Mouse (Mus musculus): ENCODE measurements around the gene Scube3. TPM values are rescaled to one million over a fixed set of nuclear protein-coding genes. Genes with fewer than 3 reads are reported as not detected.
A peak's percentile ranks its signal among the peaks of the same experiment; 100 is the strongest.

Gene Scube3
- polyA plus RNA-seq (2015; fragmentation: Nextera tagmentation; extraction: Ambion mirVana) = 0.18 and 0.25 TPM in 2 replicates

DNA sequence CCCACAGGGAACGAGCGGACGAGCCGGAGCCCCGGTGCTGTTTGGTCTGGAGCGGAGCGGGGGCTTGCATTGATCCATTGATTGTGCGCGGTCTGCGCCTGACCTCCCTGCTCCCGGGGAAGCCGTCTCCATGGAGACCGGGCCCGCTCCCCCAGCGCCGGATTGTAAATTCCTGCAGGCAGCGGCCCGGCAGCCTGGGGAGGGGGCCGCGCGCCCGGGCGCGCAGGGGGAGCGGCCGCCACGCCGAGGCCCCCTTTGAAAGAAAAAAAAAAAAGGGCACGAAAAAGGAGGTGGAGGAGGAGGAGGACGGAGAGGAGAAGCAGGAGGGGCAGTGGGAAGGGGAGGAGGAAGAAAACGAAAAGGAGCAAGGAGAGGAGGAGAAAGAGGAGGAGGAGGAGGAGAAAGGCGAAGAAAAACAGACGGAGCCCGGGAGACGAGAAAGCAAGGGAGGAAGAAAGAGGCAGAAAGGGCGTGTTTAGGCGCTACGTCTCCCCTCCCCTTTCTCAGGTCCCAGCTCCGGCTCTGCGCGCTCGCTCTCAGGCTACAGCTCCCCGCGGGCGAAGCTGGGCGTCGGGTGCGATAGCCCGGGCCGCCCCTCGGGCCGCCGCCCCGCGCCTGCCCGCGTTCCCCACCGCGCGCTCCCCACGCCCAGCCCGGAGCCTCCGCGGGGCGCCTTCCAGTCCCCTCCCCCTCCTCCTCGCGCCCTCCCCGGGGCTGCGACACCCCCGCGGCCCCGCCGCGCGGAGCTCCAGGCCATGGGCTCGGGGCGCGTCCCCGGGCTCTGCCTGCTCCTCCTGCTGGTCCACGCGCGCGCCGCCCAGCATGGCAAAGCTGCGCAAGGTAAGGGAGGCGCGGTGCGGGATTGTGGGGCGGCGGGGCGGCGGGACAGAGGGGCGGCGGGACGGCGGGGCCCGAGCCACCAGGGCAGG, at the start of gene Scube3:
Gene Scube3 (plus strand): TSS at position 371 of the 929 bp plus-strand sequence.
- Histone ChIP-seq H3K36me3 (replicated peaks) (no peaks in the 10 kb centered on the region), H3K27ac (replicated peaks) (no peak within 1 kb of the TSS), H3K9me3 (replicated peaks) (no peaks in the 10 kb centered on the region), H3K9ac (no peak within 1 kb of the TSS), H3K4me1 (replicated peaks) (peaks cover 24% of the 10 kb centered on the region), H3K4me3 (replicated peaks) (peak within 1 kb of the TSS; percentile 45), H3K27me3 (peaks cover 92% of the 10 kb centered on the region), H3K4me2 (peak within 1 kb of the TSS; percentile 76)
- no peak; the same call in 1 of the 2 replicates for ATAC-seq (ENCODE audit: insufficient read depth)
- under 1% methylated on average over 86 of the region's 97 CpGs for WGBS (ENCODE audit: insufficient replicate concordance)

GRCm38 (mm10) chr17:28092297-28092696, 49.6 kb upstream of the Scube3 start:
- H3K4me3 ChIP-seq (replicated peaks) = no peak overlapping the region
- H3K9me3 ChIP-seq (replicated peaks) = no peaks in the 10 kb centered on the region
- no peak for ATAC-seq (ENCODE audit: insufficient read depth)
- H3K27me3 ChIP-seq = no peaks in the 10 kb centered on the region
- H3K9ac ChIP-seq = no peak overlapping the region
- H3K4me1 ChIP-seq (replicated peaks) = no peaks in the 10 kb centered on the region
- H3K27ac ChIP-seq (replicated peaks) = no peak overlapping the region
- WGBS (ENCODE audit: insufficient replicate concordance) = 78% methylated on average over 2 of the region's 2 CpGs
- H3K36me3 ChIP-seq (replicated peaks) = no peaks in the 10 kb centered on the region
- H3K4me2 ChIP-seq = no peak overlapping the region

DNA sequence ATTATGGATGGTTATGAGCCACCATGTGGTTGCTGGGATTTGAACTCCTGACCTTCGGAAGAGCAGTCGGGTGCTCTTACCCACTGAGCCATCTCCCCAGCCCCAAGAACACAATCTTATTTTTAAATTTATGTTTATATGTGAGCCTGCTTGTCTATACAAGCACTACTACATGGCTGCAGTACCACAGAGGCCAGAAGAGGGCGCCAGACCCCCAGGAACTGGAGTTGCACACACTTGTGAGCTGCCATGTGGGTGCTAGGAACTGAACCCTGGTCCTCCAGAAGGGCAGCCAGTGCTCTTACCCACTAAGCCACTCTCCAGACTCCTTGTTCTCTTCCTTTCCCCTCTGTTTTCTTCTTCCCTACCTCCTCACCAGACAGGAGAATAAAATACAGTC, 48.1 kb upstream of the Scube3 start:
- Histone ChIP-seq H3K9ac (no peak overlapping the region), H3K4me1 (replicated peaks) (no peaks in the 10 kb centered on the region), H3K9me3 (replicated peaks) (no peaks in the 10 kb centered on the region), H3K27me3 (peaks cover 5% of the 10 kb centered on the region; the same call in 1 of the 2 replicates), H3K4me2 (no peak overlapping the region), H3K36me3 (replicated peaks) (no peaks in the 10 kb centered on the region), H3K4me3 (replicated peaks) (no peak overlapping the region), H3K27ac (replicated peaks) (no peak overlapping the region)
- WGBS (ENCODE audit: insufficient replicate concordance) = 67% methylated on average over 3 of the region's 3 CpGs
- ATAC-seq (ENCODE audit: insufficient read depth) = no peak

DNA sequence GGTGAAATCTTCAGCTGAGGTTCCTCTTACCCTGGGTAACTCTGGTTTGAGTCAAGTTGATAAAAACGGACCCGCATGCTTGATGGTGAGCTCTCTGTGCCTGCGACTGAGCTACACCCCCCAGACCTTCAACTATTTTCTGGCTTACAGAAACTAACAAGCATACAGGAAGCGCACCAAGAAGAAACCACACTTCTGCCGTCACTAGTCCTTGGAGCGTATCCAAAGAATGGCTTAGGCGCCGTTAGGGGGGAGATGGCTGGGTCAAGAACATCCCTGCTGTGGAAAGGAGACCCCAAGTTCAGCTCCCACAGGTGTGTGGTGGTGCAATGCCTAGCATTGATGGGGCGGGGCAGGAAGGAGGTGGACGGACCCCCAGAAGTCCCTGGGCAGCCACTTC, 45.5 kb upstream of the Scube3 start:
- Histone ChIP-seq H3K4me3 (replicated peaks) (no peak overlapping the region), H3K36me3 (replicated peaks) (no peaks in the 10 kb centered on the region), H3K9me3 (replicated peaks) (no peaks in the 10 kb centered on the region), H3K27me3 (peaks cover 5% of the 10 kb centered on the region; the same call in 1 of the 2 replicates), H3K4me1 (replicated peaks) (no peaks in the 10 kb centered on the region), H3K27ac (replicated peaks) (no peak overlapping the region), H3K4me2 (no peak overlapping the region), H3K9ac (no peak overlapping the region)
- 61% methylated on average over 10 of the region's 10 CpGs for WGBS (ENCODE audit: insufficient replicate concordance)
- no peak for ATAC-seq (ENCODE audit: insufficient read depth)

DNA sequence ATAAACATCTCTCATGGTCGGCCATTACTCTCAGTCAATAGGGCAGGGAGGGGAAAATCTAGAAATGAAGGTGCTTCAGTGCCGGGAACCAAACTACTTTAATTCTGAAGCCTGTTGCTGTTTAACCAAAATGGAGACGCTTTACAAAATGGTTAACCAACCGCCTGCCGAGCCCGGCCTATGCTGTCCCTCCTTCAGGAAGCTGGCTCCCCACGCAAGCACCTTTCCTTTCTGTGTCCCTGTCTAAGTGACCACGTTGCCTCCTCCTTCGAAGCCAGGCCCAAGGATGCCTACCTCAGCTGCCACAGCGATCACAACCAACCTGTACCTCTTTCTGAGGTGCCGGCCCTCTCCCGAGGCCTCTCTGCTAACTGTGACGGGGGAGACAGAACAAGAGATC, 44.6 kb upstream of the Scube3 start:
- no peak for ATAC-seq (ENCODE audit: insufficient read depth)

DNA sequence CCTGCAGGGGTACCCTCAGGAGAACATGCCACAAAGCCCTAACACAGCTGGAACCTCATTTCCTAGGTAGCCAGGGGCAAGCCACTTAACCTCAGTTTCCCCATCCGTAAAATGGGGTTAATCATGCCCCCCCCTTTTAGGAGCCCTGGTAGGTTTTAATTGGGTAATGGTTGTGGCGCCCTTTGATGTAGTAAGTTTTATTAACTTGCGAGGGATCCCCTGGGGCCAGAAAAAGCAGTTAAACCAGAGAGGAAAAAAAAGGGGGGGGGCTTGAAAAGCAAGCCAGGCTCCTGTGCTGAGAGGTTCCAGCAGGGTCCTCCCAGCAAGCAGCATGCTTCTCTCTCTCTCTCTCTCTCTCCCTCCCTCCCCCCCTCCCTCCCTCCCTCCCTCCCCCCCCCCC, 42.9 kb upstream of the Scube3 start:
- Histone ChIP-seq H3K27me3 (peaks cover 5% of the 10 kb centered on the region; the same call in 1 of the 2 replicates), H3K4me1 (replicated peaks) (no peaks in the 10 kb centered on the region), H3K27ac (replicated peaks) (no peak overlapping the region), H3K9ac (no peak overlapping the region), H3K4me3 (replicated peaks) (no peak overlapping the region), H3K4me2 (no peak overlapping the region), H3K36me3 (replicated peaks) (no peaks in the 10 kb centered on the region), H3K9me3 (replicated peaks) (no peaks in the 10 kb centered on the region)
- no peak for ATAC-seq (ENCODE audit: insufficient read depth)
- WGBS (ENCODE audit: insufficient replicate concordance) = 56% methylated on average over 3 of the region's 3 CpGs

More for the DNA sequence above, 44.6 kb upstream of the Scube3 start:
- H3K4me1 ChIP-seq (replicated peaks) = no peaks in the 10 kb centered on the region
- H3K4me2 ChIP-seq = no peak overlapping the region
- H3K9me3 ChIP-seq (replicated peaks) = no peaks in the 10 kb centered on the region
- H3K36me3 ChIP-seq (replicated peaks) = no peaks in the 10 kb centered on the region
- H3K27ac ChIP-seq (replicated peaks) = no peak overlapping the region
- no peak overlapping the region for H3K4me3 ChIP-seq (replicated peaks)
- 72% methylated on average over 13 of the region's 13 CpGs for WGBS (ENCODE audit: insufficient replicate concordance)
- H3K9ac ChIP-seq = no peak overlapping the region
- H3K27me3 ChIP-seq = peaks cover 5% of the 10 kb centered on the region; the same call in 1 of the 2 replicates

DNA sequence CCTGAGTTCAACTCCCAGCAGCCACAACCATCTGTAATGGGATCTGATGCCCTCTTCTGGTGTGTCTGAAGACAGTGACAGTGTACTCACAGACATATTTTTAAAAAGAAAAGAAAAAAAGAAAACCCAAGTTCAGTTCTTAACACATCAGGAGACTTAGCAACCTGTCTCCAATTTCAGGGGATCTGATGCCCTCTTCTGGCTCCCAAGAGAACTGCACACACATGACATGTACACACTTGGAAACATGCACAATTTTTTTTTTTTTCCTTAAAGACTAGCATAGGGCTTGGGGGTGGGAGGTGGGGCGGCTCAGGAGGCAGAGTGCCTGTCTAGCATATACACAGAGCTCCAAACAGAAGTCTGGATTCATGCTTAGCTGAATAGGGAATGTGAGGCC, 41.3 kb upstream of the Scube3 start:
- peaks cover 5% of the 10 kb centered on the region; the same call in 1 of the 2 replicates for H3K27me3 ChIP-seq
- no peaks in the 10 kb centered on the region for H3K36me3 ChIP-seq (replicated peaks)
- no peak overlapping the region for H3K4me3 ChIP-seq (replicated peaks)
- H3K4me1 ChIP-seq (replicated peaks) = no peaks in the 10 kb centered on the region
- H3K9ac ChIP-seq = no peak overlapping the region
- 34% methylated on average over 1 of the region's 1 CpGs for whole genome bisulfite sequencing (ENCODE audit: insufficient replicate concordance)
- H3K9me3 ChIP-seq (replicated peaks) = no peaks in the 10 kb centered on the region
- H3K27ac ChIP-seq (replicated peaks) = no peak overlapping the region
- H3K4me2 ChIP-seq = no peak overlapping the region
- no peak for ATAC-seq (ENCODE audit: insufficient read depth)

GRCm38 (mm10) chr17:28101284-28101887, 40.6 kb upstream of the Scube3 start:
- ATAC-seq (ENCODE audit: insufficient read depth) = no peak
- 44% methylated on average over 12 of the region's 12 CpGs for WGBS (ENCODE audit: insufficient replicate concordance)
- no peak overlapping the region for H3K4me3 ChIP-seq (replicated peaks)

GRCm38 (mm10) chr17:28101902-28102319, 40.0 kb upstream of the Scube3 start:
- Histone ChIP-seq H3K27me3 (peaks cover 5% of the 10 kb centered on the region; the same call in 1 of the 2 replicates), H3K27ac (replicated peaks) (no peak overlapping the region), H3K36me3 (replicated peaks) (no peaks in the 10 kb centered on the region), H3K4me2 (no peak overlapping the region), H3K4me3 (replicated peaks) (no peak overlapping the region), H3K9ac (no peak overlapping the region), H3K9me3 (replicated peaks) (no peaks in the 10 kb centered on the region), H3K4me1 (replicated peaks) (no peaks in the 10 kb centered on the region)
- no peak for ATAC-seq (ENCODE audit: insufficient read depth)
- 42% methylated on average over 10 of the region's 10 CpGs for WGBS (ENCODE audit: insufficient replicate concordance)

More at GRCm38 (mm10) chr17:28101284-28101887, 40.6 kb upstream of the Scube3 start:
- Histone ChIP-seq H3K9me3 (replicated peaks) (no peaks in the 10 kb centered on the region), H3K27ac (replicated peaks) (no peak overlapping the region), H3K9ac (no peak overlapping the region), H3K36me3 (replicated peaks) (no peaks in the 10 kb centered on the region), H3K4me1 (replicated peaks) (no peaks in the 10 kb centered on the region), H3K27me3 (peaks cover 5% of the 10 kb centered on the region; the same call in 1 of the 2 replicates), H3K4me2 (no peak overlapping the region)

DNA sequence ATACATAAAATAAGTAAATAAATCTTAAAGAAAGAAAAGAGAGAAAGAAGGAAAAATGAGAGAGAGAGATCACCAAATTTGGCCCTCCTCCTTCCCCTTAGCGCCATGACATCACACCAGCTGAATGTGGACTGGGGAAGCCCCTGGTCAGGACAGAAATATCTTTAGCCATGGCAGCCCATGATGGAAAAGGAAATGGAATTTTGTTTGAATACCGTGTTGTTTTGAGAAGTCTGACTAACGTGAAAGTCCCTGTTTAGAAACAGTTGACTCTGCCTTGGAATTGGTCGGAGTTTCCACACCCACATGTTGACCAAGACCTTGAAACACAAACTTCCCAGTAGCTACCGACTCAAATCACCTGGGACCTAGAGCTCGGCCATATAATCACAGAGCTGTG, 37.5 kb upstream of the Scube3 start:
- H3K9ac ChIP-seq = no peak overlapping the region
- no peaks in the 10 kb centered on the region; the same call in 1 of the 2 replicates for H3K27me3 ChIP-seq
- H3K36me3 ChIP-seq (replicated peaks) = no peaks in the 10 kb centered on the region
- H3K4me1 ChIP-seq (replicated peaks) = 0 out of 2 replicates have a peak, but pooled peaks cover 3% of the 10 kb centered on the region
- no peak overlapping the region for H3K27ac ChIP-seq (replicated peaks)
- H3K4me3 ChIP-seq (replicated peaks) = no peak overlapping the region
- 60% methylated on average over 6 of the region's 6 CpGs for WGBS (ENCODE audit: insufficient replicate concordance)
- no peak overlapping the region for H3K4me2 ChIP-seq
- no peak for ATAC-seq (ENCODE audit: insufficient read depth)
- H3K9me3 ChIP-seq (replicated peaks) = no peaks in the 10 kb centered on the region

DNA sequence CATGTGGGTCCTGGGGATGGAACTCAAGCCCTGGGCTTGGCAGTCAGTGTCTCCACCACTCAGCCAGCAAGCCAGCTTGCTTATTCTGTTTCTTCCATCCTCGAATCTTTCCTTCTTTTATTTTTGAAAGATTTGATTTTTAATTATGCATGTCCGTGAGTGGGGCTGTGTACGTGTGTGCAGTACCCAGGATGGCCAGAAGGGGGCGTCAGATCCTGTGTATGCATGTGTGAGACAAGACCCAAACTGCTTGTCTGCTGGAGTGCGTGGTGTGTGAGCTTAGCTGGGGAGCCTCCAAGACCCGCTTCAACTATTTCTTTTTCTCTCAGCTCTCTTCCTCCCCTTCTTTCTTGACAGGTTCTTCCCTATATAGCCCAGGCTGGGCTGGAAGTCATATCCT, 35.6 kb upstream of the Scube3 start:
- Histone ChIP-seq H3K36me3 (replicated peaks) (no peaks in the 10 kb centered on the region), H3K9ac (no peak overlapping the region)

More for the DNA sequence above, 35.6 kb upstream of the Scube3 start:
- H3K9me3 ChIP-seq (replicated peaks) = no peaks in the 10 kb centered on the region
- no peak overlapping the region for H3K4me2 ChIP-seq
- no peaks in the 10 kb centered on the region; the same call in 1 of the 2 replicates for H3K27me3 ChIP-seq
- H3K27ac ChIP-seq (replicated peaks) = no peak overlapping the region
- WGBS (ENCODE audit: insufficient replicate concordance) = 62% methylated on average over 6 of the region's 6 CpGs
- H3K4me1 ChIP-seq (replicated peaks) = 0 out of 2 replicates have a peak, but pooled peaks cover 3% of the 10 kb centered on the region
- ATAC-seq (ENCODE audit: insufficient read depth) = no peak
- H3K4me3 ChIP-seq (replicated peaks) = no peak overlapping the region
